Mouse (Mus musculus) stomach, embryonic 16.5 days (tissue): ENCODE measurements at regions not wholly inside any gene's neighbourhood (a gene's known extent, or its start where the extent isn't known, plus 50 kb on each side); places are given as distances from the start of the nearest gene placed in this dataset.
"Not testable (repeated sequence)": the region's sequence is repeated elsewhere in the genome, so short reads cannot be mapped to it uniquely, and the experiment has no call there.

Source experiments
- ATAC-seq: fragments of 200-750 bp; cut with Nextera tagmentation; 2 replicates; pipeline ENCODE4 v1.8.0; 2017; ENCODE audit warnings: moderate number of reproducible peaks, moderate TSS enrichment; ENCODE audit not compliant: insufficient read depth, low FRiP score
- H3K27ac ChIP-seq: fragments of 300-500 bp; sonication (generic); 2 replicates; pipeline ENCODE4 v1.5.1; 2014; ENCODE audit warnings: low read length
- H3K27me3 ChIP-seq: fragments of 300-500 bp; sonication (generic); 2 replicates; pipeline ENCODE4 v1.6.1; 2014; ENCODE audit warnings: low read length, control low read depth, mixed read lengths; ENCODE audit not compliant: control insufficient read depth, insufficient read depth
- H3K36me3 ChIP-seq: fragments of 300-500 bp; sonication (generic); 2 replicates; pipeline ENCODE4 v1.6.1; 2014; ENCODE audit warnings: low read length; ENCODE audit not compliant: control insufficient read depth, insufficient read depth
- H3K4me1 ChIP-seq: fragments of 300-500 bp; sonication (generic); 2 replicates; pipeline ENCODE4 v1.6.1; 2014; ENCODE audit warnings: low read length, control low read depth, mixed read lengths; ENCODE audit not compliant: control insufficient read depth, insufficient read depth
- H3K4me2 ChIP-seq: fragments of 300-500 bp; sonication (generic); 2 replicates; pipeline ENCODE4 v1.6.1; 2014; ENCODE audit warnings: low read depth, low read length, mixed read lengths
- H3K4me3 ChIP-seq: fragments of 300-500 bp; sonication (generic); replicated peaks from 2 replicates; pipeline ENCODE4 v1.5.1; 2014; ENCODE audit warnings: mild to moderate bottlenecking, low read length
- H3K9ac ChIP-seq: fragments of 300-500 bp; sonication (generic); 2 replicates; pipeline ENCODE4 v1.6.1; 2014; ENCODE audit warnings: low read length
- H3K9me3 ChIP-seq: fragments of 300-500 bp; sonication (generic); replicated peaks from 2 replicates; pipeline ENCODE4 v1.6.1; 2016; ENCODE audit warnings: low read length, control low read depth; ENCODE audit not compliant: control insufficient read depth
- WGBS: fragments of 180-500 bp; shearing (Covaris S2); extraction: QIAGEN DNeasy Blood & Tissue Kit; methylation state at CpG from one replicate; pipeline ENCODE4 v1.1.7; 2014; 5-methylcytosine and 5-hydroxymethylcytosine counted together

GRCm38 (mm10) chr10:126285096-126285495 is 319.1 kb downstream of the Lrig3 start:
- H3K4me1 ChIP-seq, H3K9ac ChIP-seq, H3K4me3 ChIP-seq, H3K27me3 ChIP-seq, H3K27ac ChIP-seq, H3K36me3 ChIP-seq, H3K9me3 ChIP-seq, H3K4me2 ChIP-seq, ATAC-seq: not testable (repeated sequence)
- 88% methylated on average over 6 of the region's 13 CpGs for WGBS

- Histone ChIP-seq H3K4me3 (no peak overlapping the region), H3K27me3 (no peaks in the 10 kb centered on the region), H3K27ac (no peak overlapping the region), H3K9me3 (no peaks in the 10 kb centered on the region), H3K4me1 (no peaks in the 10 kb centered on the region), H3K36me3 (no peaks in the 10 kb centered on the region), H3K9ac (no peak overlapping the region), H3K4me2 (no peak overlapping the region)
- 0 out of 2 replicates have a peak, but pooled peaks have one; percentile 5 for ATAC-seq
- WGBS: 88% methylated on average over 12 of the region's 12 CpGs
Observed at GRCm38 (mm10) chr10:126270376-126270775, 304.4 kb downstream of the Lrig3 start.

GRCm38 (mm10) chr10:126267321-126267998 is 301.5 kb downstream of the Lrig3 start:
- H3K9ac ChIP-seq: no peak overlapping the region
- no peaks in the 10 kb centered on the region for H3K4me1 ChIP-seq
- H3K9me3 ChIP-seq: no peaks in the 10 kb centered on the region
- H3K27ac ChIP-seq: no peak overlapping the region
- 71% methylated on average over 2 of the region's 2 CpGs for WGBS
- H3K4me3 ChIP-seq: no peak overlapping the region
- no peak overlapping the region for H3K4me2 ChIP-seq
- no peak for ATAC-seq
- H3K27me3 ChIP-seq: no peaks in the 10 kb centered on the region
- H3K36me3 ChIP-seq: no peaks in the 10 kb centered on the region

GRCm38 (mm10) chr10:126257171-126257570 is 291.2 kb downstream of the Lrig3 start:
- WGBS: 58% methylated on average over 8 of the region's 8 CpGs
- no peak for ATAC-seq

GRCm38 (mm10) chr10:126254198-126254597 is 288.2 kb downstream of the Lrig3 start:
- Histone ChIP-seq H3K4me1 (no peaks in the 10 kb centered on the region), H3K4me3 (no peak overlapping the region), H3K9ac (no peak overlapping the region), H3K36me3 (no peaks in the 10 kb centered on the region), H3K27ac (no peak overlapping the region), H3K27me3 (no peaks in the 10 kb centered on the region), H3K9me3 (no peaks in the 10 kb centered on the region), H3K4me2 (no peak overlapping the region)
- 85% methylated on average over 4 of the region's 4 CpGs for WGBS
- no peak for ATAC-seq

More at GRCm38 (mm10) chr10:126257171-126257570, 291.2 kb downstream of the Lrig3 start:
- H3K4me3 ChIP-seq: no peak overlapping the region
- no peak overlapping the region for H3K9ac ChIP-seq
- H3K36me3 ChIP-seq: no peaks in the 10 kb centered on the region
- no peaks in the 10 kb centered on the region for H3K4me1 ChIP-seq
- H3K27ac ChIP-seq: no peak overlapping the region
- H3K27me3 ChIP-seq: no peaks in the 10 kb centered on the region
- no peak overlapping the region for H3K4me2 ChIP-seq
- H3K9me3 ChIP-seq: no peaks in the 10 kb centered on the region

GRCm38 (mm10) chr10:126249176-126249575 is 283.2 kb downstream of the Lrig3 start:
- Histone ChIP-seq H3K9me3 (no peaks in the 10 kb centered on the region), H3K27me3 (no peaks in the 10 kb centered on the region), H3K36me3 (no peaks in the 10 kb centered on the region), H3K27ac (no peak overlapping the region), H3K4me1 (no peaks in the 10 kb centered on the region), H3K4me3 (no peak overlapping the region), H3K9ac (no peak overlapping the region), H3K4me2 (no peak overlapping the region)
- ATAC-seq: no peak
- WGBS: 92% methylated on average over 12 of the region's 12 CpGs

- ATAC-seq: no peak
- no peaks in the 10 kb centered on the region for H3K4me1 ChIP-seq
- H3K4me3 ChIP-seq: no peak overlapping the region
- no peak overlapping the region for H3K4me2 ChIP-seq
- H3K9ac ChIP-seq: no peak overlapping the region
- no peaks in the 10 kb centered on the region for H3K9me3 ChIP-seq
- H3K27me3 ChIP-seq: no peaks in the 10 kb centered on the region
- no peak overlapping the region for H3K27ac ChIP-seq
- WGBS: 91% methylated on average over 7 of the region's 7 CpGs
- H3K36me3 ChIP-seq: no peaks in the 10 kb centered on the region
Observed at GRCm38 (mm10) chr10:126243051-126243450, 277.1 kb downstream of the Lrig3 start.

GRCm38 (mm10) chr10:126239536-126239935 is 273.6 kb downstream of the Lrig3 start:
- no peak for ATAC-seq
- Histone ChIP-seq H3K27me3 (no peaks in the 10 kb centered on the region), H3K36me3 (no peaks in the 10 kb centered on the region), H3K4me2 (no peak overlapping the region), H3K4me1 (no peaks in the 10 kb centered on the region), H3K27ac (no peak overlapping the region), H3K9ac (no peak overlapping the region), H3K9me3 (no peaks in the 10 kb centered on the region), H3K4me3 (no peak overlapping the region)
- 30% methylated on average over 4 of the region's 4 CpGs for WGBS
